In the genomic region with DNA sequence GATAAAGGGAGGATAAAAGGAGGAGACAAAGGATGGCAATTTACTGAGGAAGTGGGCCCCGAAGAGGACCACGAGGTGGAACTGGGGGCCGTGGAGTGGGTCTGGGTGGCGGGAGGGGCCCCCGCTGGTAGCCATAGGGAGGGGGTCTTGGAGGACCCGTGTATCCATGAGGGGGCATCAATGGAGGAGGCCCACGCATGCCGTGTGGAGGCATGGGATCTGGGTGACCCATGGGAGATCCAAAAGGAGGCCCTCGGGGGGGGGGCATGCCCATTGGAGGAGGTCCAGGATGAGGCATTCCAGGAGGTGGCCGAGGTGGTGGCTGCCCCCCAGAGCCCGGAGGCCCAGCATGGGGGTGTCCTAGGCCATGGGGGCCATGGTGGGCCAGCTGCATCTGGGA, we compare ENCODE assay signal across 5 mouse cellular contexts.
A peak's percentile ranks its signal among the peaks of the same experiment; 100 is the strongest.
DNase-seq lines count a peak whose midpoint lies in the region; ATAC-seq and TF ChIP-seq lines count a peak whose summit lies in the region.
"Not testable (repeated sequence)": the region's sequence is repeated elsewhere in the genome, so short reads cannot be mapped to it uniquely, and the experiment has no call there.

No protein-coding gene starts in this region.

- H3K4me2 ChIP-seq in embryonic facial prominence, embryonic 15.5 days (replicated peaks); heart, embryonic 12.5 days; limb, embryonic 15.5 days; lung, postnatal 0 days (replicated peaks; ENCODE audit: low read depth, low read length); neural tube, embryonic 13.5 days: not testable (repeated sequence)

- WGBS in embryonic facial prominence, embryonic 15.5 days = 78% methylated on average over 6 of the region's 11 CpGs
- WGBS in heart, embryonic 12.5 days = 77% methylated on average over 6 of the region's 11 CpGs
- WGBS in limb, embryonic 15.5 days = 88% methylated on average over 5 of the region's 11 CpGs
- WGBS in lung, postnatal 0 days = 81% methylated on average over 3 of the region's 11 CpGs
- 83% methylated on average over 4 of the region's 11 CpGs for WGBS in neural tube, embryonic 13.5 days

- not testable (repeated sequence) for H3K4me3 ChIP-seq in embryonic facial prominence, embryonic 15.5 days (replicated peaks); heart, embryonic 12.5 days; limb, embryonic 15.5 days; lung, postnatal 0 days (ENCODE audit: low read depth, low read length); neural tube, embryonic 13.5 days

- H3K9me3 ChIP-seq in embryonic facial prominence, embryonic 15.5 days (replicated peaks); heart, embryonic 12.5 days (replicated peaks); limb, embryonic 15.5 days; lung, postnatal 0 days (ENCODE audit: low read length); neural tube, embryonic 13.5 days: not testable (repeated sequence)

- H3K4me1 ChIP-seq in embryonic facial prominence, embryonic 15.5 days; heart, embryonic 12.5 days (replicated peaks); limb, embryonic 15.5 days; lung, postnatal 0 days (ENCODE audit: insufficient read depth, low read depth, low read length): not testable (repeated sequence)
- peaks cover 18% of the 10 kb centered on the region for H3K4me1 ChIP-seq in neural tube, embryonic 13.5 days (replicated peaks)

- TF ChIP-seq EP300 in lung, postnatal 0 days (IDR thresholded peaks at IDR 0.05) = not testable (repeated sequence)

- H3K36me3 ChIP-seq in embryonic facial prominence, embryonic 15.5 days; heart, embryonic 12.5 days; limb, embryonic 15.5 days; lung, postnatal 0 days (ENCODE audit: insufficient read depth, low read length); neural tube, embryonic 13.5 days: not testable (repeated sequence)

- H3K27me3 ChIP-seq in embryonic facial prominence, embryonic 15.5 days; heart, embryonic 12.5 days (replicated peaks); limb, embryonic 15.5 days; lung, postnatal 0 days (replicated peaks; ENCODE audit: insufficient read depth, low read length); neural tube, embryonic 13.5 days: not testable (repeated sequence)

- not testable (repeated sequence) for H3K9ac ChIP-seq in embryonic facial prominence, embryonic 15.5 days; heart, embryonic 12.5 days; limb, embryonic 15.5 days; lung, postnatal 0 days (replicated peaks; ENCODE audit: low read depth); neural tube, embryonic 13.5 days

- not testable (repeated sequence) for DNase-seq in lung, postnatal 0 days (ENCODE audit: low spot score)

- not testable (repeated sequence) for TF ChIP-seq CTCF in lung, postnatal 0 days (IDR thresholded peaks at IDR 0.05)

- 0 out of 2 replicates have a peak, but pooled peaks have one; percentile 29 for ATAC-seq in embryonic facial prominence, embryonic 15.5 days (ENCODE audit: insufficient number of reproducible peaks, low FRiP score, low TSS enrichment, low read depth)
- 0 out of 2 replicates have a peak, but pooled peaks have one; percentile 42 for ATAC-seq in heart, embryonic 12.5 days (ENCODE audit: insufficient number of reproducible peaks, low FRiP score)
- ATAC-seq in limb, embryonic 15.5 days (ENCODE audit: insufficient number of reproducible peaks, low FRiP score, low TSS enrichment, low read depth) = 0 out of 2 replicates have a peak, but pooled peaks have one; percentile 48
- ATAC-seq in lung, postnatal 0 days = peak; percentile 9; the same call in 1 of the 2 replicates
- ATAC-seq in neural tube, embryonic 13.5 days (ENCODE audit: low read depth) = peak; percentile 53; the same call in 1 of the 2 replicates

- not testable (repeated sequence) for H3K27ac ChIP-seq in embryonic facial prominence, embryonic 15.5 days (replicated peaks); heart, embryonic 12.5 days (ENCODE audit: poor library complexity, severe bottlenecking); limb, embryonic 15.5 days; lung, postnatal 0 days (ENCODE audit: low read length); neural tube, embryonic 13.5 days (replicated peaks)
